Mouse (Mus musculus) intestine, embryonic 14.5 days (tissue): ENCODE measurements around the gene Carhsp1. TPM values are rescaled to one million over a fixed set of nuclear protein-coding genes. Genes with fewer than 3 reads are reported as not detected.

Experiments
- ATAC-seq: fragments of 200-750 bp; cut with Nextera tagmentation; replicated peaks from 2 replicates; pipeline ENCODE4 v1.8.0; 2017; ENCODE audit warnings: low read depth, moderate number of reproducible peaks, moderate TSS enrichment, moderate library complexity; ENCODE audit not compliant: low FRiP score, low TSS enrichment
- DNase-seq: peaks from one replicate; pipeline ENCODE4 v3.0.0-alpha.2; 2018; ENCODE audit warnings: low spot score
- H3K27ac ChIP-seq: fragments of 300-500 bp; sonication (generic); 2 replicates; pipeline ENCODE4 v1.5.1; 2014; ENCODE audit warnings: low read depth, mild to moderate bottlenecking, control low read depth
- H3K27me3 ChIP-seq: fragments of 300-500 bp; sonication (generic); replicated peaks from 2 replicates; pipeline ENCODE4 v1.6.1; 2014; ENCODE audit warnings: low read length, control low read depth; ENCODE audit not compliant: control insufficient read depth, insufficient read depth
- H3K36me3 ChIP-seq: fragments of 300-500 bp; sonication (generic); 2 replicates; pipeline ENCODE4 v1.6.1; 2014; ENCODE audit warnings: low read length, control low read depth; ENCODE audit not compliant: control insufficient read depth, insufficient read depth
- H3K4me1 ChIP-seq: fragments of 300-500 bp; sonication (generic); replicated peaks from 2 replicates; pipeline ENCODE4 v1.6.1; 2014; ENCODE audit warnings: low read length, control low read depth, mixed read lengths; ENCODE audit not compliant: control insufficient read depth, insufficient read depth
- H3K4me2 ChIP-seq: fragments of 300-500 bp; sonication (generic); 2 replicates; pipeline ENCODE4 v1.6.1; 2014; ENCODE audit warnings: low read length
- H3K4me3 ChIP-seq: fragments of 300-500 bp; sonication (generic); 2 replicates; pipeline ENCODE4 v1.5.1; 2014; ENCODE audit warnings: low read depth, low read length, control low read depth, mixed read lengths
- H3K9ac ChIP-seq: fragments of 300-500 bp; sonication (generic); 2 replicates; pipeline ENCODE4 v1.6.1; 2014; ENCODE audit warnings: mild to moderate bottlenecking, low read length
- H3K9me3 ChIP-seq: fragments of 300-500 bp; sonication (generic); 2 replicates; pipeline ENCODE4 v1.6.1; 2016; ENCODE audit warnings: low read length, control low read depth; ENCODE audit not compliant: control insufficient read depth
- WGBS: fragments of 180-500 bp; shearing (Covaris S2); extraction: QIAGEN DNeasy Blood & Tissue Kit; methylation state at CpG from one replicate; pipeline ENCODE4 v1.1.7; 2014; 5-methylcytosine and 5-hydroxymethylcytosine counted together
- polyA plus RNA-seq: library from polyadenylated mRNA; unstranded; fragments of >200 nt; fragmentation: Nextera tagmentation; extraction: Ambion mirVana; gene quantifications from 2 replicates; pipeline ENCODE4 v1.2.1, GENCODE M21; 2014

The Carhsp1 gene
- polyA plus RNA-seq, 1 experiment from 2014 or later, result 41.5 TPM

GRCm38 (mm10) chr16:8699556-8699955, 27.6 kb upstream of the Carhsp1 start:
- no peak overlapping the region for H3K27ac ChIP-seq
- 91% methylated on average over 8 of the region's 8 CpGs for WGBS
- H3K4me3 ChIP-seq, result no peak overlapping the region
- no peaks in the 10 kb centered on the region for H3K4me1 ChIP-seq
- ATAC-seq (no peak), DNase-seq (no peak)
- no peak overlapping the region for H3K4me2 ChIP-seq
- H3K36me3 ChIP-seq, result peaks cover 100% of the 10 kb centered on the region
- H3K9ac ChIP-seq, result no peak overlapping the region
- H3K9me3 ChIP-seq, result no peaks in the 10 kb centered on the region
- H3K27me3 ChIP-seq, result no peaks in the 10 kb centered on the region

GRCm38 (mm10) chr16:8691206-8691605, 19.3 kb upstream of the Carhsp1 start:
- no peaks in the 10 kb centered on the region for H3K4me1 ChIP-seq
- H3K9ac ChIP-seq, result no peak overlapping the region
- DNase-seq, result no peak
- peaks cover 93% of the 10 kb centered on the region for H3K36me3 ChIP-seq
- ATAC-seq, result no peak
- no peak overlapping the region for H3K4me2 ChIP-seq
- H3K9me3 ChIP-seq, result no peaks in the 10 kb centered on the region
- H3K4me3 ChIP-seq, result no peak overlapping the region
- no peak overlapping the region for H3K27ac ChIP-seq
- WGBS, result 92% methylated on average over 7 of the region's 7 CpGs
- H3K27me3 ChIP-seq, result no peaks in the 10 kb centered on the region

GRCm38 (mm10) chr16:8689979-8690656, 18.2 kb upstream of the Carhsp1 start:
- WGBS, result 93% methylated on average over 11 of the region's 11 CpGs
- Histone ChIP-seq H3K9ac (no peak overlapping the region), H3K27me3 (no peaks in the 10 kb centered on the region), H3K4me2 (no peak overlapping the region), H3K36me3 (peaks cover 82% of the 10 kb centered on the region), H3K4me1 (no peaks in the 10 kb centered on the region), H3K27ac (no peak overlapping the region), H3K4me3 (no peak overlapping the region), H3K9me3 (no peaks in the 10 kb centered on the region)
- no peak for DNase-seq
- no peak for ATAC-seq

GRCm38 (mm10) chr16:8687559-8688112, 15.7 kb upstream of the Carhsp1 start:
- Histone ChIP-seq H3K4me3 (no peak overlapping the region), H3K27me3 (no peaks in the 10 kb centered on the region), H3K4me2 (no peak overlapping the region), H3K9ac (no peak overlapping the region), H3K36me3 (peaks cover 57% of the 10 kb centered on the region), H3K27ac (no peak overlapping the region), H3K9me3 (no peaks in the 10 kb centered on the region), H3K4me1 (no peaks in the 10 kb centered on the region)
- DNase-seq (no peak), ATAC-seq (no peak)

- no peaks in the 10 kb centered on the region for H3K4me1 ChIP-seq
- ATAC-seq (peak; percentile 18; the same call in 1 of the 2 replicates), DNase-seq (no peak)
- H3K9me3 ChIP-seq, result no peaks in the 10 kb centered on the region
- WGBS, result 73% methylated on average over 11 of the region's 11 CpGs
- H3K27me3 ChIP-seq, result no peaks in the 10 kb centered on the region
- H3K27ac ChIP-seq, result no peak overlapping the region
- H3K4me2 ChIP-seq, result no peak overlapping the region
- no peak overlapping the region for H3K4me3 ChIP-seq
- peaks cover 51% of the 10 kb centered on the region for H3K36me3 ChIP-seq
- H3K9ac ChIP-seq, result no peak overlapping the region
Measured at GRCm38 (mm10) chr16:8686871-8687535, 15.0 kb upstream of the Carhsp1 start.

- no peaks in the 10 kb centered on the region for H3K27me3 ChIP-seq
- H3K27ac ChIP-seq, result no peak overlapping the region
- H3K4me1 ChIP-seq, result no peaks in the 10 kb centered on the region
- H3K36me3 ChIP-seq, result peaks cover 43% of the 10 kb centered on the region
- H3K9ac ChIP-seq, result no peak overlapping the region
- H3K4me2 ChIP-seq, result no peak overlapping the region
- DNase-seq (peak; percentile 79), ATAC-seq (peak; percentile 28; the same call in 1 of the 2 replicates)
- no peak overlapping the region for H3K4me3 ChIP-seq
- 62% methylated on average over 7 of the region's 7 CpGs for WGBS
- H3K9me3 ChIP-seq, result no peaks in the 10 kb centered on the region
Measured at GRCm38 (mm10) chr16:8686121-8686870, 14.3 kb upstream of the Carhsp1 start.

- WGBS, result 55% methylated on average over 4 of the region's 4 CpGs
- no peak for DNase-seq
- no peak for ATAC-seq
Measured at GRCm38 (mm10) chr16:8685087-8685486, 13.1 kb upstream of the Carhsp1 start.

GRCm38 (mm10) chr16:8680470-8680869, 8.5 kb upstream of the Carhsp1 start, which contains the start of gene Gm5767:
Gene Gm5767 (plus strand): TSS chr16:8680770.
- Histone ChIP-seq H3K27me3 (no peaks in the 10 kb centered on the region), H3K4me2 (no peak within 1 kb of the TSS), H3K9ac (no peak within 1 kb of the TSS), H3K9me3 (no peaks in the 10 kb centered on the region), H3K27ac (no peak within 1 kb of the TSS), H3K36me3 (no peaks in the 10 kb centered on the region), H3K4me3 (no peak within 1 kb of the TSS), H3K4me1 (no peaks in the 10 kb centered on the region)
- WGBS, result 88% methylated on average over 5 of the region's 5 CpGs
- ATAC-seq, result no peak
- DNase-seq, result no peak

More at GRCm38 (mm10) chr16:8685087-8685486, 13.1 kb upstream of the Carhsp1 start:
- H3K27ac ChIP-seq, result no peak overlapping the region
- H3K4me1 ChIP-seq, result no peaks in the 10 kb centered on the region
- H3K9ac ChIP-seq, result no peak overlapping the region
- H3K27me3 ChIP-seq, result no peaks in the 10 kb centered on the region
- no peaks in the 10 kb centered on the region for H3K9me3 ChIP-seq
- no peak overlapping the region for H3K4me2 ChIP-seq
- peaks cover 31% of the 10 kb centered on the region for H3K36me3 ChIP-seq
- no peak overlapping the region for H3K4me3 ChIP-seq
